In genomic region chr14:44977278-44977677, GRCm38 (mm10) we compare ENCODE assay signal across 9 mouse cellular contexts. TPM values are rescaled to one million over a fixed set of nuclear protein-coding genes. Genes with fewer than 3 reads are reported as not detected.
DNase-seq lines count a peak whose midpoint lies in the region; ATAC-seq and TF ChIP-seq lines count a peak whose summit lies in the region.
"Not testable (repeated sequence)": the region's sequence is repeated elsewhere in the genome, so short reads cannot be mapped to it uniquely, and the experiment has no call there.
"Had no signal": no experiment of that assay in that cellular context is flagged by ENCODE, and none has a peak within 500 bp of the region (broad histone marks: within the 10 kb centered on the region; RNA-seq: fewer than 3 reads in every experiment).

No protein-coding gene starts in this region.

- DNase-seq in Patski (ENCODE audit: low read depth, low spot score) = not testable (repeated sequence)
- DNase-seq in cerebellum, postnatal 36 days = peak; percentile 34 to 42
- DNase-seq in gastrocnemius, adult 2 months = peak; percentile 54
- DNase-seq in layer of hippocampus, postnatal 36 days = peak; percentile 65 to 74
- DNase-seq in lung, postnatal 4 days = peak; percentile 39 to 69
- DNase-seq in retina, postnatal 1 day = peak; percentile 72
- DNase-seq in thymus, postnatal 36 days = peak; percentile 63 to 70

- H3K4me2 ChIP-seq in intestine, embryonic 15.5 days (replicated peaks) = not testable (repeated sequence)

- not testable (repeated sequence) for H3K9ac ChIP-seq in intestine, embryonic 15.5 days

- not testable (repeated sequence) for H3K36me3 ChIP-seq in intestine, embryonic 15.5 days

- POLR2A ChIA-PET in Patski (lab: Charles Lee) = not testable (repeated sequence)

- H3K4me3 ChIP-seq in gastrocnemius, adult 2 months; intestine, embryonic 15.5 days (replicated peaks): not testable (repeated sequence)

- intact Hi-C loops in gastrocnemius, adult 2 months (cut with DNase I) = not testable (repeated sequence)

- CTCF ChIA-PET in Patski (lab: Charles Lee) = interaction anchor here (1.0 to 3.5 kb wide), 3 partner anchors 127 to 175 kb away, joined by 3 to 13 read pairs (median 4); no protein-coding TSS in a partner anchor

- H3K4me1 ChIP-seq in intestine, embryonic 15.5 days (replicated peaks) = not testable (repeated sequence)

- peak; percentile 64 for TF ChIP-seq CTCF in Patski (IDR thresholded peaks at IDR 0.05)
- peak; percentile 67 for TF ChIP-seq CTCF in gastrocnemius, adult 2 months (IDR thresholded peaks at IDR 0.05)

- ATAC-seq in Patski = not testable (repeated sequence)
- ATAC-seq in intestine, embryonic 15.5 days = peak; percentile 62; the same call in 1 of the 2 replicates

- not testable (repeated sequence) for H3K9me3 ChIP-seq in intestine, embryonic 15.5 days

- WGBS in intestine, embryonic 15.5 days = 7% methylated on average over 4 of the region's 4 CpGs

- in situ Hi-C loops in Patski (cut with MboI; ENCODE audit: low pct_unique_long_range_greater_than_20kb) = loop anchor here (10.0 kb wide), 2 partner anchors 268 to 798 kb away; no protein-coding TSS in a partner anchor

- H3K27me3 ChIP-seq in Patski; intestine, embryonic 15.5 days (replicated peaks): not testable (repeated sequence)

- H3K27ac ChIP-seq in gastrocnemius, adult 2 months; intestine, embryonic 15.5 days: not testable (repeated sequence)

RNA-seq across cellular contexts. Expression of gene Ptger2, which starts 10.7 kb away (rescaled TPM):
- polyA plus RNA-seq in Patski (2021) = 0.09 TPM
- under 1 TPM in 1 of 2 experiments, not detected in 1; 0.17 TPM for total RNA-seq in gastrocnemius, adult 2 months (2021)
- 1.2 TPM in 2 replicates for polyA plus RNA-seq in intestine, embryonic 15.5 days (2015; fragmentation: Nextera tagmentation; extraction: Ambion mirVana)
- total RNA-seq in layer of hippocampus, postnatal 36 days (2021) = under 1 TPM; 0.18 to 0.32 TPM
- polyA plus RNA-seq: heart, embryonic 14.5 days had no signal
